Mouse (Mus musculus): Measurements from ENCODE around the gene Gm26992.
A peak's percentile ranks its signal among the peaks of the same experiment; 100 is the strongest.

Gm26992 gene

DNA sequence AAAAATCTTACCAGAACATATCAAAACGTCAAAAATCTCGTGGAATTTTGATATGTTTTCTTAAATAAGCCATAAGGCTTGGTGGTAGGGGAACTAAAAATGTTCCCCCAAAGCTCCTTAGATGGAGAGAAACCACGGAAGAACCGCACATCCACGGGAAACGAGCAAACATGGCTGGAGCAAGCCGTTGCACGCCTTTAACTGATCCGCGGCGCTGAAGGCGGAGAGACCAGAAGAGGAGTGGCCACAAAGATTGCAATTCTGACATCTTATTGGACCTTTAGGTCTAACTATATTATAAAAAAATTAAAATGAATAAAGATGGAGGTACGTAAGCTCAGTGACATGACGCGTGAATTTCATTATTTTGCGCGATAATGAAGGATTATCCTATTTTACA is 61.2 kb downstream of the Gm26992 start:
- DNase-seq (ENCODE audit: low read depth, low spot score), result no peak

DNA sequence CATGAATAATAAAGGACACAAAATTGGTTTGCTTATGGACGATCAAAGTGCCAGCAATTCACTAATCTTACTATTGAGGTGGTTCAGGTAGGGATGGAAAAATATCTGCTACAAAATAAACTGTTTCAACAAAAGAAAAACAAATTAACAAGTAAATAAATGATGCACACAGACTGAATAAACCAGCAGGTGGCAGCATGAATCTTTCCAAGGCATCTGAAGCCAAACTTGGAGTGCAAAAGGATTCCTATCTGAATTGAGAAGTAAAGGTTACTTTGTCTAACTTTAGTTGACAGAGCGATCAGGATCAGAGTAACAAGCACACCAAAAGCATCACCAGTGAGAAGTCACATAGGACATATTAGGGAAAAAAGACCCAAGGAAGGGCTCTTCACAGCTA is 62.2 kb downstream of the Gm26992 start:
- peak; percentile 47 for DNase-seq (ENCODE audit: low read depth, low spot score)

DNA sequence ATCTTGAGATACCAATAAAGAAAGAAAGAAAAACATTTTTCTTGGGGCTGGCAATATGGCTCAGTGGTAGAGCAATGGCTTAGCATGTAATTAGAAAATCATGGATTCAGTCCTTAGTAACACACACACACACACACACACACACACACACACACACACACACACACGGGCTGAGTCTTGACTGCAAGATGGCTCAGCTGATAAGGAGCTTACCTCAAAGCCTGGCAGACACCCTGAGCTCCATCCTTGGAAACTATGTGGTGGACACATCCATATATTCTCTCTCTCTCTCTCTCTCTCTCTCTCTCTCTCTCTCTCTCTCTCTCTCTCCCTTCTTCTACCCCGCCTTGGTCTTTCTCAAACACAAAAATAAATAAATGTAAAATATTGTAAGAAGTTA is 69.0 kb downstream of the Gm26992 start:
- peak; percentile 57 for DNase-seq (ENCODE audit: low read depth, low spot score)

- DNase-seq (ENCODE audit: low read depth, low spot score), result no peak
Observed at GRCm38 (mm10) chrX:103492398-103493256, 70.8 kb downstream of the Gm26992 start.

DNA sequence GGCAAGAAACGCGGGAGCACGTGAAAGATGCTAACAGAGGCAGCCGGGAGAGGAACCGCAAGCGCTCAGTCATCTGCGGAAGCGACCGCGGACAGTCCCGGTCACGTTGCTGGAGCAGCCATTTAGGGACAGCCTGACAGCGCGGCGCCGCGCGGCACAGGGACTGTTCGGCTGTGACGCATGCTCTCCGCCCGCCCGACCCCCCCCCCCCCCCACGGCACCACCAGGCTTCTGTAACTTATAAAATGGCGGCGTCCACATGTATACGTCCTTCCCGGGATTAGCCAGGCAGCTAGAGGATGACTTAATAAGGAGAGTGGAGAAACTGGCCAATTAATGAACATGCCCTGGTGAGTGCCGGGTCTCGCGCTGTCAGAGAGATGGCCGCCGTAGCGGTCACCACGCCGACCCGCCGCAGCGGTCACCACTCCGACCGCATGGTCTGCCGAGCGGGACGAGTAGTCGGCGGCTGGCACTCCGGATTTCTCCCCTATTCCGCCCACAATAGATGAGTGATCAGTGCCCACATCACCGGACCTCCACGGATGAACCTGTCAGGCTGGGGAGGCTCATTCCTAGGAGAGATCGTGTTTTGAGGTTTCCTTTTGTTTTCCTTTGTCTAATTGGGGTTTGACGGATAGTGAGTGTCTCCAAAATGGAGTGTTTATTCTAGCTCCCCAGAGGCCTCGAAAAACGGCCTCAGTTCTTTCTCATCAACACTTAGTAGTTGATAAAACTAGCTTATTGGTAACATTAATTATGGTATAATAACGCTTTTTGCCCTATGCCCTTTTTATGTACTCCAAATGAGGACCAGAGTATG is 71.8 kb downstream of the Gm26992 start:
- DNase-seq (ENCODE audit: low read depth, low spot score), result peak; percentile 68

- no peak for DNase-seq (ENCODE audit: low read depth, low spot score)
Observed at GRCm38 (mm10) chrX:103499374-103499773, 77.6 kb downstream of the Gm26992 start.

- no peak for DNase-seq (ENCODE audit: low read depth, low spot score)
Observed at GRCm38 (mm10) chrX:103500137-103500536, 78.3 kb downstream of the Gm26992 start.

- no peak for DNase-seq (ENCODE audit: low read depth, low spot score)
Observed at GRCm38 (mm10) chrX:103508218-103508617, 86.4 kb downstream of the Gm26992 start.

GRCm38 (mm10) chrX:103509168-103510019 is 87.6 kb downstream of the Gm26992 start:
- no peak for DNase-seq (ENCODE audit: low read depth, low spot score)

DNA sequence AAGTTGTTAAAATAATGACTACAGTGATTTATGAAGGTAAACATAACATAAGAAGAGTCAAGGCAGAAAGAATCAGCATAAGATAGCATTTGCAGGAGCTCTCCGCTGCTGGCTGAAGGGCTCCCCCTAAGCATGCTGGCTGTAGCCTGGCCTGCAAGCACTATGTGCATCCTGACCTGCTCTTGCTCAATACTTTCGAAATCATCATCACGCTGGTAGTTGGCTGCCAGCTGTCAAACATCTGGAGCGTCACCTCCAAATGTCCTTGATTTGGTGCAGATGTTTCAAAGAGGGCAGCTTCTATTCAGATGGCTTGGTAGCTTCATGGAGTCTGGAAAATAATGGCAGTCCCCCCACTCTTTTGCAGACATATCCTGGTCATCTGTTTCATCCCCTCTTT is 93.0 kb downstream of the Gm26992 start:
- no peak for DNase-seq (ENCODE audit: low read depth, low spot score)

DNA sequence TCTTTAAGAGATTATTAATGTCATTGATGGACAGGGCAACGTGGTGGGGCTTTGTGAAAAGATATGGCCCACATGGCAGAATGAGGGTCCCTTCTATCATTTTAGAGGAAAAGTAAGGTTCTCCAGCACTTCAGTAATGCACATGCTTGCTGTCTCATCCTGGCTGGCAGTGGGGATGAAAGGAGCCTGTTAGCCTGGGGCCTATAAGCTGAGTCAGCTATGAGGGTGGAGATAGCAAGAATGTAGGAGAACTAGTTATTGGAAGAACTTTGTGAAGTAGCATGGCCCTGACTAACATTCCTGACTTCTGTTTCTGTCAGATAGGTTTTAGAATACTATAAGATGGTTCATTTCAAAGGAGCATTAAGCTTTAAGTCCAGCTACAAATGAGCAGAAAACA is 93.5 kb downstream of the Gm26992 start:
- no peak for DNase-seq (ENCODE audit: low read depth, low spot score)

DNA sequence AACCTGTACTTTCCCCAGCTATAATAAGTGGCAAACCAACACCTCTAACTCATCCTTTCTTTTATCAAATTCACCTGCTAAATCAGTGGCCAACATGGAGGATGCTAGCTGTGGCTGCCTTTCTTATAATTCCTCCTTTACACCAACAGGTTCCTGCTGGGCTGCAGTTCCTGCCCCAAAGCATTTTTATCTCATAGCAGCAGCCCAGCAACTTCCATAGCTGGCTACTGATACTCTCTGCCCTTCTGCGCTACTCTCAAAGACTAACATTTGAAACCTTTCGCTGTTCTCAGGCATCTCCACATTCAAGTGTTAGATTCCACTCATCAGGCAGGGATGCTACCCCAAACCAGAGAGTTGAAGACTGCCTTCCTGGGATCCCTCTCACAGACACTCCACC is 97.0 kb downstream of the Gm26992 start:
- no peak for DNase-seq (ENCODE audit: low read depth, low spot score)

DNA sequence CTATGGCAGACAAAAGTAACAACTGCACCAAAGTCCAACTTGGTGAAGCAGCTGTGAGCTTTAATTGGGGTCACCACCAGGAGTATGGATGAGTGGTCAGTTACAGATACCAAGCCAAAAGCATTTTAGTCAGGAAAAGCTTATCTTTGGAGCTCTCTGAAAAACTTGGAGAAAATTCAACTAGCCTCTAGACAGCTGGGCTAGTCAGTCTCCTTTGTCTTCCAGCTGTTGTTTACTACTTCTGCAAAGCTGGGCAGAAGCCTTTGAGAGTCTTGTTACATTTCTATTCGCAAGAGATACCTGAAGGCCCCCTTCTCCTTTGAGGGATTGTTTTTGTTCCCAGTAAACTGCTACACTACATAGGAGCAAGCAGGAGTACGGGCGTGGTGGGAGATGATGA is 97.7 kb downstream of the Gm26992 start:
- DNase-seq (ENCODE audit: low read depth, low spot score), result no peak

GRCm38 (mm10) chrX:103521221-103521716 is 99.5 kb downstream of the Gm26992 start:
- DNase-seq (ENCODE audit: low read depth, low spot score), result no peak

DNA sequence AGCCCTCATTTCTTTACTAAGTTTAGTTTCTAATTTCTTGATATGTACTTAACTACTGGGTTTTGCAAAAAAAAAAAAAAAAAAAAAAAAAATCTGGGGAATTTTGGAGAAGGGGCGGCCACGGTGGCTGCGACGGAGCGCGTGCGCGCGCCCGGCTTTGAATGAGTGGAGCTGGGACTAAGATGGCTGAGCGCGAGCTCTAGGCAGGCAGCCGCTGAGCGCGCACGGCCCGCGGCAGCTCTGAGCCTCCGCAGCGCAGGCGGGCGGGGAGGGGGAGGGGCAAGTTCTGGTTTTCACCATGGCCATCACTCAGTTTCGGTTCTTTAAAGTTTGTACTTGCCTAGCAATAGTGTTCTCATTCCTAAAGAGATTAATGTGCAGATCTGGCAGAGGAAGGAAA is 107.4 kb downstream of the Gm26992 start:
- DNase-seq (ENCODE audit: low read depth, low spot score), result no peak
